Mouse (Mus musculus) lung, embryonic 14.5 days (tissue): ENCODE data around the gene Sec14l3. TPM values are rescaled to one million over a fixed set of nuclear protein-coding genes. Genes with fewer than 3 reads are reported as not detected.

ENCODE experiments used
- ATAC-seq: fragments of 200-750 bp; cut with Nextera tagmentation; 2 replicates; pipeline ENCODE4 v1.8.0; 2017; ENCODE audit warnings: mild to moderate bottlenecking, moderate TSS enrichment, moderate library complexity; ENCODE audit not compliant: insufficient read depth
- DNase-seq: peaks from one replicate; pipeline ENCODE4 v3.0.0-alpha.2; 2015
- H3K27ac ChIP-seq: fragments of 300-500 bp; sonication (generic); 2 replicates; pipeline ENCODE4 v1.5.1; 2014; ENCODE audit warnings: low read depth, mild to moderate bottlenecking, moderate library complexity
- H3K27me3 ChIP-seq: fragments of 300-500 bp; sonication (generic); 2 replicates; pipeline ENCODE4 v1.6.1; 2014; ENCODE audit warnings: low read length, control low read depth; ENCODE audit not compliant: insufficient read depth
- H3K36me3 ChIP-seq: fragments of 300-500 bp; sonication (generic); 2 replicates; pipeline ENCODE4 v1.6.1; 2014; ENCODE audit warnings: control low read depth; ENCODE audit not compliant: insufficient read depth
- H3K4me1 ChIP-seq: fragments of 300-500 bp; sonication (generic); 2 replicates; pipeline ENCODE4 v1.6.1; 2014; ENCODE audit warnings: antibody characterized with exemption, control low read depth; ENCODE audit not compliant: insufficient read depth
- H3K4me2 ChIP-seq: fragments of 300-500 bp; sonication (generic); 2 replicates; pipeline ENCODE4 v1.6.1; 2014; ENCODE audit warnings: mild to moderate bottlenecking
- H3K4me3 ChIP-seq: fragments of 300-500 bp; sonication (generic); 2 replicates; pipeline ENCODE4 v1.5.1; 2014; ENCODE audit warnings: low read depth, low read length
- H3K9ac ChIP-seq: fragments of 300-500 bp; sonication (generic); 2 replicates; pipeline ENCODE4 v1.6.1; 2014
- H3K9me3 ChIP-seq: fragments of 300-500 bp; sonication (generic); 2 replicates; pipeline ENCODE4 v1.6.1; 2016; ENCODE audit warnings: low read depth, low read length, control low read depth
- CTCF ChIP-seq: IDR thresholded peaks from 2 replicates; pipeline ENCODE4 v1.5.1; 2016; ENCODE audit warnings: antibody characterized with exemption, low read depth
- WGBS: fragments of 180-500 bp; shearing (Covaris S2); extraction: QIAGEN DNeasy Blood & Tissue Kit; methylation state at CpG from one replicate; pipeline ENCODE4 v1.1.7; 2014; 5-methylcytosine and 5-hydroxymethylcytosine counted together
- polyA plus RNA-seq: library from polyadenylated mRNA; unstranded; fragments of >200 nt; fragmentation: Nextera tagmentation; extraction: Ambion mirVana; gene quantifications from 2 replicates; pipeline ENCODE4 v1.2.1, GENCODE M21; 2014

Sec14l3 gene
- polyA plus RNA-seq, 1 experiment from 2014 or later = 1.2 TPM

DNA sequence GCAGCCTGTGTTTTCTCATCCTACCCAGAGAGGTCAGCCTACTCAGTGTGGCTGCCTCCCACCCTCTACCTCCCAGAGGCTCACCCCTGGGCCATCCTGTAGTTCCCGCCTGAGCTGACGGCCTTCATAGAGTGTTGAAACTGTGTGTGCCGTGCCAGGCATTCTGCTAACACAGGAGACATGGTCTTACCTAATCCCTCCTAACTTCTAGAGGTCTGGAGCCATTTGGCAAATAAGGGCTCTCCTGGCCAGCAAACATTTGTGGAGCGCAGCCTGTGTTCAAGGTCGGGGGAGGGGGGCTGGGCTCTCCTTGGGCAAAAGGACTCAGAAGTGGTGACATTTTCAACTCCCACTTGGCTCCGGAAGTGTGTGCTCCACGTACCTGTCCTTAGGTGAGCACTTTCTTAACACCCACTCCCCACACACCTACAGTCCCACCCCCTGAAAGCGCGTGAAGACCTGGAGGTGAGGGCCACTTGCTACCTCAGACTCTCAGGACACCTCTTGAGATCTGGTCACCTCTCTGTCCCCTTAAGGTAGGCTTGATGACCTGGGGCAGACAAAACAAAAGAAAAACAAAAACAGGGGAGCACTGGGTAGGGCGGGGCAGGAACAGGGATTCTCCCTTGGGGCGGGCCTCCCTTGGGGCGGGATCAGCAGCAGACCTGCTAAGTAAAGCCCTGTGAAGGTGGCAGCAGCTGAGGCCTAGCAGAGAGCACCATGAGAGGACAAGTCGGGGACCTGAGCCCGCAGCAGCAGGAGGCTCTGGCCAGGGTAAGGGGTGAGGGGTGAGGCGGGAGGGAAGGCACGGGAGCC lies 33.3 kb upstream of the Sec14l3 start, which contains the start of gene Sec14l4:
Gene Sec14l4, plus strand, starts transcription at position 337 of the 816 bp plus-strand sequence.
- H3K36me3 ChIP-seq = no peaks in the 10 kb centered on the region
- 0 out of 2 replicates have a peak, but pooled peaks cover 3% of the 10 kb centered on the region for H3K4me1 ChIP-seq
- 19% methylated on average over 15 of the region's 16 CpGs for WGBS
- H3K27ac ChIP-seq = peak within 1 kb of the TSS; percentile 19; the same call in 1 of the 2 replicates
- no peak for TF ChIP-seq CTCF
- H3K4me2 ChIP-seq = peak within 1 kb of the TSS; percentile 33
- no peaks in the 10 kb centered on the region for H3K9me3 ChIP-seq
- peak; percentile 54; the same call in 1 of the 2 replicates for ATAC-seq
- no peak within 1 kb of the TSS for H3K4me3 ChIP-seq
- H3K27me3 ChIP-seq = peaks cover 8% of the 10 kb centered on the region; the same call in 1 of the 2 replicates
- no peak within 1 kb of the TSS; the same call in 1 of the 2 replicates for H3K9ac ChIP-seq
- DNase-seq = peak; percentile 12

DNA sequence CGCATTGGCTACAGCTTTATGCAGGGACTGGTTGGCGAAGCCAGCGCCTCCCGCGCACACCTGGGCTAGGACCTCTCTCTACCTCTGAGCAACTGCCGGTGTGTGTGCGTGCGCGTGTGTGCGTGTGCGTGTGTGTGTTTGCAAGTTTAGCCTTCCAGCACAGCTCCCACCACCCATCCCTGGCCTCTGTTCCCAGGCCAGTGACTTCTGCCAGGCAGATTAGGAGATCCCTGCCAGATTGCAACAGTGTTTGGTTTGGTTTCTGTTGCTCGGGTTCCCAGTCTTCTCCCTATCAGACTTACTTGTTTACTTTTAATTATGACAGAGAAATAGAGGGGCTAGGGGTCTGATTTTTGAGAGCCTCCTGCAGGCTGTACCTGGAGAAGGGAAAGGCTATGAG lies 32.7 kb upstream of the Sec14l3 start:
- WGBS = 24% methylated on average over 12 of the region's 12 CpGs
- H3K9me3 ChIP-seq = no peaks in the 10 kb centered on the region
- no peak overlapping the region for H3K4me3 ChIP-seq
- ATAC-seq = 0 out of 2 replicates have a peak, but pooled peaks have one; percentile 49
- H3K36me3 ChIP-seq = no peaks in the 10 kb centered on the region
- no peak for TF ChIP-seq CTCF
- 0 out of 2 replicates have a peak, but pooled peaks cover 3% of the 10 kb centered on the region for H3K4me1 ChIP-seq
- H3K9ac ChIP-seq = no peak overlapping the region; the same call in 1 of the 2 replicates
- no peak overlapping the region for H3K27ac ChIP-seq
- peak overlapping the region; percentile 33 for H3K4me2 ChIP-seq
- peaks cover 8% of the 10 kb centered on the region; the same call in 1 of the 2 replicates for H3K27me3 ChIP-seq
- DNase-seq = no peak

DNA sequence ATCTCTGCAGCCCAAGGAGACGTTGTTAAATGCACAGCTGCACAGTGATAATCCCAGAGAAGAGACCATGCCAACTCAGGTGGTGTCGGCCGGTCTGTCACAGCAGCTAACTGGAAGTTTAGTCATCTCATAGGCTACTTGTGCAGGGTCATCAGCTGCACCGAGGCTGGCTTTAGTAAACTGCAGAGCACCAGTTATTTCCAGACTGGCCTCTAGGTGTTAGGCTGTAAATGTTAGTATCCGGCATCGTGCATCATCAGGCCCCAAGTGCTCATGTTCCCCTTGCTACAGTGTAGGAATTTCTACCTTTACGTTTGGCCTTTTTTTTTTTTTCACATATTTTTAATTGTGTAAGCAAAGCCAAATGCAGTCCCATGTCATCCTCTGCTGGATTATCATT lies 31.2 kb upstream of the Sec14l3 start:
- DNase-seq = no peak
- no peak for TF ChIP-seq CTCF
- Histone ChIP-seq H3K27ac (no peak overlapping the region), H3K4me2 (no peak overlapping the region), H3K4me3 (no peak overlapping the region), H3K9me3 (no peaks in the 10 kb centered on the region), H3K4me1 (0 out of 2 replicates have a peak, but pooled peaks cover 3% of the 10 kb centered on the region), H3K9ac (no peak overlapping the region), H3K27me3 (peaks cover 8% of the 10 kb centered on the region; the same call in 1 of the 2 replicates), H3K36me3 (no peaks in the 10 kb centered on the region)
- ATAC-seq = no peak
- 60% methylated on average over 7 of the region's 7 CpGs for WGBS

DNA sequence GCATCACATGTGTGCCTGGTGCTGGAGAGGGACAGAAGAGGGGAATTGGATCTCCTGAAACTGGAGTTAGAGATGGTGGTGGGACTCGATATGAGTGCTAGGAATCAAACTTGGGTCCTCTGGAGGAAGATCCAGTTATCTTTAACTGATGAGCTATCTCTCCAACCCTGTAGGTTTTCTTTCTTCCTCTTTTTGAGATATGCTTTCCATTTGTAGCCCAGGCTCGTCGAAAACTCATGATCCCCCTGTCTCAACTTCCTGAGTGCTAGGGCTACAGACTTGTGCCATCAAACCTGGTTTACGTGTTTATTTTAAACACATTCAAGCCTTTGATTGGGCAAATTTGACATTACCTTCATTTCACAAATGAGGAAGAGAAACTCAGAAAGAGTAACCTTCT lies 30.5 kb upstream of the Sec14l3 start:
- ATAC-seq (no peak), DNase-seq (no peak)
- Histone ChIP-seq H3K27ac (no peak overlapping the region), H3K4me3 (no peak overlapping the region), H3K4me2 (no peak overlapping the region), H3K9me3 (no peaks in the 10 kb centered on the region), H3K4me1 (0 out of 2 replicates have a peak, but pooled peaks cover 3% of the 10 kb centered on the region), H3K36me3 (no peaks in the 10 kb centered on the region), H3K9ac (no peak overlapping the region), H3K27me3 (peaks cover 8% of the 10 kb centered on the region; the same call in 1 of the 2 replicates)
- no peak for TF ChIP-seq CTCF
- WGBS = 75% methylated on average over 4 of the region's 4 CpGs

DNA sequence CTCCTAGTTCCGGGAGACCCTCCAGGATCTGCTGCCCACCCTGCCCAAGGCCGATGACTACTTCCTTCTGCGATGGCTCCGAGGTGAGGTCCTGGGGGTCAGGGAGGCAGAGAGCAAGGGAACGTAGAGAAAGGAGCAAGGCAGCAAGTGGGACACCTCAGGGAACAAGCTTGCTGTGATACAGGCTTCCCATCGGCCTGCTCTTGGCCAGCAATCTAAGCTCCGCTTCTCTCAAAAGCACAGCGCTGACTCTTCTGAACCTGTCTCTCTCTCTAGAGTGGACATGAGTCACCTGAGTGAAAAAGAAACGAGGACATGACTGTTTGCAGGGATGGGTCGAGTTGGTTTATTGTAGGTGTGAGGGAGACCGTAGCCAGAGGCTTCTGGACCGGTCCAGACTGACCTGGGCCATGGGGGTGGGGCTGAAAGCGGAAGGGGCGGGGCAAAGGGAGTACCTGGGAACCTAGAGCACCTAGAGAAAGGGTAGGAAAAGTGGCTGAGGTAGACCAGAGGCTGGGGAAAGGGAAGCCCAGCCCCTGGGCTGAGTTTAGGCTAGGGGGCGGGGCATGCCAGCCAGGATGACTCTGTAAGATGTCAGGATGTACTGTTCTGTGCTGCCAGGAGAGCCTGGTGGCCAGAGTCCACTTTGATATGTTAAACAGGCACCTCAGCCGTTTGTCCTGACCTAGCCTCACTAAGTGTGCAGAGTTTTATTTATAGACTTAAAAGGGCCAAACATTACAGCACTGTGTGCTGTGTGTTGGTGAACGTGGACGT lies 29.3 kb upstream of the Sec14l3 start:
- no peak for ATAC-seq
- Histone ChIP-seq H3K27me3 (peaks cover 8% of the 10 kb centered on the region; the same call in 1 of the 2 replicates), H3K4me1 (0 out of 2 replicates have a peak, but pooled peaks cover 3% of the 10 kb centered on the region), H3K36me3 (no peaks in the 10 kb centered on the region), H3K9me3 (no peaks in the 10 kb centered on the region), H3K27ac (no peak overlapping the region), H3K4me2 (no peak overlapping the region), H3K4me3 (no peak overlapping the region), H3K9ac (no peak overlapping the region)
- no peak for DNase-seq
- no peak for TF ChIP-seq CTCF
- 57% methylated on average over 18 of the region's 18 CpGs for WGBS

DNA sequence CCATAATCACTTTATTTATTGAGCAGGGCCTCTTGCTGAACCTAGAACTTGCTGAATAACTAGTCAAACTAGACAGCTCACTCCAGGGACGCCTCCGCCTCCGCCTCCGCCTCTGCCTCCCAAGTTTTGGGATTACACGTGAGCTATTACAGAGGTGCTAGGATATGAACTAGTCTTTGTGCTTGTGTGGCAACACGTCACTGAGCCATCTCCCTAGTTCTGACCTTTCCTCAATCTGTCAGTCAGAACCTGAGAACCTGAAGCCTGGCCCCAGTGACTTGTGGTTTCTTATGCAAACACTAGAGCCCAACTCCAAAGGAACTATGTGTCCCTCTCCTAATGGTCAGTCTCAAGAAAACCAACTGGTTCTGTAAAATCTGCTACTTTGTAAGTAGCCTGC lies 28.7 kb upstream of the Sec14l3 start:
- WGBS = 61% methylated on average over 6 of the region's 6 CpGs
- no peak for DNase-seq
- Histone ChIP-seq H3K4me3 (no peak overlapping the region), H3K9me3 (no peaks in the 10 kb centered on the region), H3K27me3 (peaks cover 8% of the 10 kb centered on the region; the same call in 1 of the 2 replicates), H3K4me2 (no peak overlapping the region), H3K9ac (no peak overlapping the region), H3K27ac (no peak overlapping the region), H3K36me3 (no peaks in the 10 kb centered on the region), H3K4me1 (0 out of 2 replicates have a peak, but pooled peaks cover 3% of the 10 kb centered on the region)
- no peak for ATAC-seq
- no peak for TF ChIP-seq CTCF
